Mouse (Mus musculus) spleen, adult 12 weeks (tissue): ENCODE results near the gene Trak1.

Source experiments
- DNase-seq: peaks from one replicate; pipeline ENCODE4 v3.0.0; 2022; ENCODE audit warnings: low spot score

Trak1 gene

DNA sequence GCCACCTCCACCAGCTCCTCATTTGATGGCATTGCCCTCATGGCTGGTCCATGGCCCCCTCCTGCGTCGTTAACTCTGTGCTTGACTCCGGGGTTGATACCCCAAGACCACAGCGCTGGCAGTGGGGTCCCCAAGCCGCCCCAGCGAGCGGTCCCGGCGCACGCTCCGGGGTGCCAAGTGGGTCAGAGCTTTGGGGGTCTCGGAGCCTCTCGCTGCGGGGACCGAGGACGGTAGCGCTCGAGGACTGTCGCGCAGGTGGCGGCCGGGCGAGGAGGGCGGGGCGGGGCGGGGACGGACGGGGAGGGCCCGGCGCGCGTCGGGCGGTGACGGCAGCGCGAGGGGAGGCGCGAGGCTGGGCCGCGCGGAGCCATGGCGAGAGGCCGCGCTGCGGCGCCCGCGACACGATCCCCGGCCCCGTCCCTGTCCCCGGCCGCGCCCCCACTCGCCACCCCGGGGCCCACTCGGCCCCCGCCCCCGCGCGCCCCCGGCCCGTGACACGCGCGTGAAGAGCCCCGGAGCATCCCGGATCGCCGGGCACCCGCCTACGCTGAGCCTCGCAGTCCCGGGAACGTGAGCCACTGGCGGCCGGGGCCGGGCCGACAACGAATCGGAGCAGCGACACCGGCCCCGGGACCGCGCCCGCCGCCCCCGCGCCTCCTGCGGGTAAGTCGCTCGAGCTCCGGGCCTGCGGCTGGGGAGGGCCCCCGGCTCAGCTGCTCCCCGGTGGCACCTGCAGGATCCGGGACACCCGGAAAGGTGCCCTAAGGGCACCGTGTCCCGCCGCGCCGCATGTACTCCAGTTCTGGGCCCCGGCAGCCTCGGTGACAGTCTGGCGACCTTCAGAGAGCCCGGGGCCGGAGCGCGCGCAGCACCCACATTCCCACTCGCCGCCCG is at the start of gene Trak1:
TSS of gene Trak1 (plus strand) at position 332 of the 894 bp plus-strand sequence.
- DNase-seq, result peak; percentile 64

DNA sequence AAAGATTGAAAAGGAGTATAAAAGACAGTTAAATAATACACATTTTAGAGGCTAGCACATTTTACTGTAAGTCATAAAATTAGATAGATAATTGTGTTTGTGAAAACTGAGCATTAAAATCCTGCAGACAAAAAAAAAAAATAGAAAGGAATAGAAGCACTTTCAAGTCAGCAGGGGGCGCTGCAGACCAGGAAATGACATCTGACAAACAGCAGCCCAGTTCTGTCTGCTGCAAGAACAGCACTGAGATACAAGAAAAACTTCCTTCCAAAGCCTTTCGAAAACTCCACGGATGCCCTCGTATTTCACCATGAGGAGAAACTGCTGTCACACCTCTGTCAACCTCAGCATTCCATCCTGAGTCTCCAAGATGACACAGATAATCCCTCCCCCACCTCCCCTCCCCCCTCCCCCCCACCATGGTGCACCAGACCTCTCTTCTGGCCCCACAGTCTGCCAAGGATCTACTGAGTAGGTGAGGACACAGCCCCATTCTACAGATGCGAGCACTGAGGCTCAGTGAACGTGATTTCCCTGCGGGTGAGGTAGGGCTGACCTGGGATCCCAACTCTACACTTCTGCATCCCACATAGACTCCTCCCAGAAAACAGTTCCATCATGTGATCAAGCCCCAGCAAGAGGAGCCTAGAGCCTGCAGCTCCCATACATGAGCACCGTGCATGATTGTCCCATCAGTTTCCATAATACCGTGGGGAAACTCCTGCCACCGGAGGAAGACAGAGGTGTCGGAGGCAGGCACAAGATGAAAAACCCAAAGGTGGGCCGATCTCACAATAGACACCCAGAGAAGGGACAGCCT is 49.1 kb upstream of the Trak1 start:
- peak; percentile 59 for DNase-seq

DNA sequence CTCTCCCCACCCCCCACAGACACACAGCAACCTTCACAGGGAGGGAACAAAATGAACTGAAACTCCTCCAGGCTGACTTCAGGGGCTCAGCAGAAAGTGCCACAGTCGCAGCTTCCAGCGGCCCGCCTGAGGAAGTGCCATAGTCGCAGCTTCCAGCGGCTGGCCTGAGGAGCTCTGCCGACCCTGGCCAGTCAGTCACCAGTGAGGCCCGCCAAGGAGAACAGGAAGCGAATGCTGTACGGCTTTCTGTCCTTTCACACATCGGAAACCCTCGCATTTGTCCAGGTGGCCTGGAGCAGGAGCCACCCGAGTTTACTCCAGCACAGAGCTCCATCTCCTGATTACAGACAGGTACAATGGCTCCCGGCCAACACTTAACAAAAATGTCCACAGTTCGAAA is 47.5 kb upstream of the Trak1 start:
- DNase-seq, result no peak

DNA sequence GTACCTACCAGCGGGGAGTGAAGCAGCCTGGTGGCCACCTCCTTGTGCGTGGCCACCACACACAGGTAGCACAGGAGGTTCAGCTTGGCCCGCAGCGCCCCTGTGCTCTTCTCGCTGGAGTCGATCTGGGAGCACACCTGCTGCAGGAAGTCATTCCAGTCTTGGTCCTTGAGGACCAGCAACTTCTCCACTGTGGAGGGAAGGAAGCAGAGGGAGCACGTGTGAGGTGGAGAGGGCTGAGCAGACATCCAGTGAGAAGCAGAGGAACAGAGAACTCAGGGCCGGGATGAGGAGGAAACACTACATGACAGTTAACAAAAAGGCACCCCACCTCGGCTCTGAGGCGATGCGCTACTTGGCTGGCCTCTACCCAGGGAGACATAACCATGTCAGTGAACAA is 46.4 kb upstream of the Trak1 start:
- DNase-seq, result no peak

DNA sequence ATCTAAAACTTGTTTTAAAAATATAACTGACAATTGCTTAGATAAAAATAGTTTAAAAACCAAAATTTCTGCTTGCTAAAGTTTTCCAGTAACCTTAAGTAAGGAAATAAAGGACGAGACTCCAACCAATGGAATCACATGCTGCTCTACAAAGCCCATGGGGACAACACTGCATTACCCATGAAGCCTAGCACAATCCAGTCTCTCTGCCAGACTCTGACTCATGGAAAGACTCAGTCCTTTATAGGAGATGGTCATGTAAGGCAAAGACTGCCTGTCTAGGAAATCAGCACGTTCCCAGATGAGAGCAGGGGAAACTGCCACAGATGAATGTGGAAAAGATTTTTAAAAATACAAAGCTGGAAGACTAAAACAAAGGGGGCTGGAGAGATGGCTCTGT is 43.3 kb upstream of the Trak1 start:
- no peak for DNase-seq

DNA sequence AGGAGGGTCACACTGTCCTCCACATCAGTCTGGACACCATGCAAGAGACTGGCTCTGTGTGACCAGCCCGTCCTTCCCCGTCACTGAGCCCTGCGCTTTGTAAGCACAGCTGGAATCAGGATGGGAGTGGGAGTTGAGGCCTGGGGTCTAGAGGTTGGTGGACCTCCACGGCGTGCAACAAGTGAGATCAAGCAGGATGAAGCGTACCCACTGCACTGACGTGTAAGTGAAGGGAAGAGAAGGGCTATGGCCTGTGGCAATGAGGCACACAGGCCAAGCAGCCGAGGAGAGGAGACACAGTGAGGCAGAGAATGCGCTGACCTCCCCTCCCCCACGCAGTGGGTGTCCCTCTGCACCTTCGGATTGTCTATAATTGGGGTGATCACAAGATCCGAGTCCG is 42.5 kb upstream of the Trak1 start:
- DNase-seq, result no peak

DNA sequence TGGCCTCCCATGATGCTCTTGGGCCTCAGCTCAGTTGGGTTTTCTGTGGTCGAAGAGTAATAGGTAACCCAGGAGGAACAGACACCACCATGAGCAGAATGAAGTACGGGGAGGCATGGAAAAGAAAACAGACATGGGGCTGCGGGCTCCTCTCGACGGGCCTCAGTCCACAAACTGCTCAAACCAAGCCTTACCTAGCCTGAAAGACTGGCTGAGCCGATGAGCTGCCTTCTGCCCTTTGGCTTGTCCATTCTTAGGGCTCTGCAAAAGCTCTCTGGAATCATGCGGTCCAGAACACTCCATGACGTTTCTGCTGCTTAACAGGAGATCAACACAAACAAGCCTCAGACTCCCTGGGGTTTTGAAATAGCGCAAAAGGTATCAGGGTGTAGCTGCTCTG is 40.2 kb upstream of the Trak1 start:
- no peak for DNase-seq

GRCm38 (mm10) chr9:121265307-121265706 is 32.0 kb upstream of the Trak1 start:
- no peak for DNase-seq

- no peak for DNase-seq
Measured at GRCm38 (mm10) chr9:121271149-121271548, 26.2 kb upstream of the Trak1 start.

DNA sequence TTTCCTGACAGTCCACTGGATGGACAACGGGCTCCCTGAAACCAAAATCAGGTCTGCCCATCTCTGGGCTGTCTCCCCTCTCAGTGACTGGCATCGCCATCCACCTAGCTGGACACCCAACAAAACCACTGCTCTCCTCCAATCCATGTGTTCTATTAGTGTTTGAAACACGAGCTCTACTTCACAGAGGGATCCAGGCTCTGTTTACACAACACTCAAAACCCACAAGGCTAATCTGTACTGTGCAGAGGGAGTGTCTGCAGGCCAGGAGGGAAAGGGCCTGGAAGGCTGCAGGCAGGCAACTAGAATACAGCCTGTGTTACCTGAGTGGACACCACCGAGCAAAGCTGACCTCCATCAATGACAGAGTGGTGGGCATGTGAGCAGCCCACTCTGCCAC is 25.7 kb upstream of the Trak1 start:
- DNase-seq, result no peak

GRCm38 (mm10) chr9:121276745-121277117 is 20.6 kb upstream of the Trak1 start:
- no peak for DNase-seq

GRCm38 (mm10) chr9:121277118-121278060 is 19.9 kb upstream of the Trak1 start, which contains the start of gene Ulk4:
TSS of gene Ulk4 (minus strand) at chr9:121277197.
- DNase-seq, result peak; percentile 87

- no peak for DNase-seq
Measured at GRCm38 (mm10) chr9:121279216-121279615, 18.1 kb upstream of the Trak1 start.

DNA sequence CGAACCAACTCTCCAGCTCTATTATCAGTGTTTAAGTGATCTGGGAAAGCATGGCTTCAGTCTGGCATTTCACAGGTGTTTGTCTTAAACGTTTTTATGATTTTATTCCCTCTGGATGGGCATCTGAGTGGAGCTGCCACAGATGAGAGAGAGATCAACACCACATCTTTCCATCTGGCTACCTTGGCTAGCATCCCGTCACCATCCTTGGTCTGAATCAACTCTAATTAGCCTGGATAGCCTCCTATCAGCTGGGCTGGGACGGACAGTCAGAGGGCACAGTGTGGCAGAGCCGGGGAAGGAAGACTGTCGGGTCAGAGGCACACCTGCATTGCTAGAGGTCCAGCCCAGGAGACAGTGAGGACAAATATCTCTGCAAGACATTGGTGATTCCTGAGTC is 15.4 kb upstream of the Trak1 start:
- no peak for DNase-seq

DNA sequence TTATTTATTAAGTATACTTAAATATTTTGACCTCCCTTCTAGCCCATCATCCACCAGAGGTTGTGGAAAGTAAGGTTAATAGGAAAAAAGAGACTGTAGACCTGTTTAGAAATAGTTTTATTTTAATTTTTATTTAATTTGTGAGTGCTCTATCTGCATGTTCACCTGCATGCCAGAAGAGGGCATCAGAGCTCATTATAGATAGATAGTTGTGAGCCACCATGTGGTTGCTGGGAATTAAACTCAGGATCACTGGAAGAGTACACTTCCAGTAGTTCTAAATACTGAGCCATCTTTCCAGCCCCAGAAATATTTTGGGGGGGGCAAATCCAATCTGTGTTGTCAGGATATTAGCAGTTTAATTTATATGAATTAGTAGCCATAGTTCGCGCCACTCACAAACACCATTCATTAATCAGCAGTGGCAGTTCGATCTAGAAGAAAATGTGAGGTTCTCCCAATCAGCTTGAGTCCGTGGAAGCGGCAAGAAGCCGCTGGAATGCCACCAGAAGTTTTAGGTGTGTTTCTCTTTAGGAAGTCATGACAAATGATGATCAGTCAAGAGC is 13.6 kb upstream of the Trak1 start:
- no peak for DNase-seq

GRCm38 (mm10) chr9:121284422-121284821 is 12.9 kb upstream of the Trak1 start:
- peak; percentile 53 for DNase-seq

- peak; percentile 73 for DNase-seq
Measured at GRCm38 (mm10) chr9:121285341-121286324, 11.7 kb upstream of the Trak1 start.

DNA sequence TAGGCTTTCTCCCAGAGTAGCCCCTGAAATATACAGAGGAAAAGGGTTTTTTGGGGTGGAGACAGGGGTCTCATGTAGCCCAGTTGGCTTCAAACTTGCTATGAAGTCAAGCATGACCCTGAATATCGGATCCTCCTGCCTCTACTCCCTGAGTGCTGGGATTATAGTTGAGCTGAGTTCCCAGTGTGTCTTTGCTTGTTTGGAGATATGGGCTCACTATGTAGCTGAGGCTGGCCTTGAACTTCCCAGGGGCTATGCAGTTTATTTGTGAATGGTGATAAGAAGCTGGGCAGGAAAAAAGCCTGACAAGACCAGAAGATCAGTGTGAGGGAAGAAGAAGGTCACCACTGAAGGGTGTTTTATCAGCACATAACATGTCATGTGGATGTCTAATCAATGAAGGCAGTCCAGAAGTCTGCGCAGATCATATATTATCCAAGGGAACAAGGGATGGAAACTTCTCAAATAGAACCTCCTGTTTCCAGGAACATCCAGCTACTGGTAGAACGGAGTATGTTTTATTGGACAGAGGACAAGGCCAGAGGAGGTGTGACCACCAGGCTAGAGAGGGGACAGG is 10.9 kb upstream of the Trak1 start:
- no peak for DNase-seq

DNA sequence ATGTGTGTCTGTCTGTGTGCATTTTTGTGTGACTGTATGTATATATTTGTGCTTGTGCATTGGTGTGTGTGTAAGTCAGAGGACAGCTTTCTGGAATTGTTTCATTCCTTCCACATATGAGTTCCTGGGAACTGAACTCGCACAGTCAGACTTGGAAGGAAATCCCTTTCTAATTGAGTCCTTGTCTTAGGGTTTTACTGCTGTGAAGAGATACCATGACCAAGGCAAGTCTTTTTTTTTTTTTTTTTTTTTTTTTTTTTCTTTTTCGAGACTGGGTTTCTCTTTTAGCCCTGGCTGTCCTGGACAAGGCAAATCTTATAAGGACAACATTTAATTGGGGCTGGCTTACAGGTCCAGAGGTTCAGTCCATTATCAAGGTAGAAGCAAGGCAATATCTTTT is 6.0 kb upstream of the Trak1 start:
- no peak for DNase-seq

- DNase-seq, result no peak
Measured at GRCm38 (mm10) chr9:121293187-121293586, 4.1 kb upstream of the Trak1 start.
